Mouse (Mus musculus) B cell, adult 2 months (primary cell): ENCODE measurements around the gene Tmem129.
A peak's percentile ranks its signal among the peaks of the same experiment; 100 is the strongest.

Experiments
- DNase-seq, 2 experiments: peaks; one replicate each; pipeline ENCODE4 v3.0.0; 2022

The Tmem129 gene

GRCm38 (mm10) chr5:33635361-33635760, 22.9 kb downstream of the Tmem129 start:
- DNase-seq: no peak

- no peak for DNase-seq
Measured at GRCm38 (mm10) chr5:33632526-33632925, 25.7 kb downstream of the Tmem129 start.

GRCm38 (mm10) chr5:33630615-33631014, 27.6 kb downstream of the Tmem129 start:
- no peak for DNase-seq

GRCm38 (mm10) chr5:33630061-33630460, 28.2 kb downstream of the Tmem129 start:
- DNase-seq: no peak

- peak; percentile 100 for DNase-seq
Measured at GRCm38 (mm10) chr5:33629301-33629987, 28.8 kb downstream of the Tmem129 start, which contains the start of the genes Fam53a and Gm9903. Gene Fam53a, minus strand, starts transcription at chr5:33629635. Gene Gm9903, plus strand, starts transcription at chr5:33629925.

- peak in 1 of 2 experiments; percentile 71 for DNase-seq
Measured at GRCm38 (mm10) chr5:33628820-33629300, 29.4 kb downstream of the Tmem129 start.

GRCm38 (mm10) chr5:33627968-33628367, 30.2 kb downstream of the Tmem129 start:
- no peak for DNase-seq

- DNase-seq: no peak
Measured at GRCm38 (mm10) chr5:33623766-33624165, 34.5 kb downstream of the Tmem129 start.

GRCm38 (mm10) chr5:33622671-33623070, 35.5 kb downstream of the Tmem129 start:
- no peak for DNase-seq

GRCm38 (mm10) chr5:33614391-33614790, 43.8 kb downstream of the Tmem129 start:
- DNase-seq: no peak

- no peak for DNase-seq
Measured at GRCm38 (mm10) chr5:33611795-33612194, 46.4 kb downstream of the Tmem129 start.

GRCm38 (mm10) chr5:33609226-33609625, 49.0 kb downstream of the Tmem129 start:
- no peak for DNase-seq

GRCm38 (mm10) chr5:33607434-33607833, 50.8 kb downstream of the Tmem129 start:
- no peak for DNase-seq

- DNase-seq: no peak
Measured at GRCm38 (mm10) chr5:33606631-33607030, 51.6 kb downstream of the Tmem129 start.

GRCm38 (mm10) chr5:33605314-33605713, 52.9 kb downstream of the Tmem129 start:
- no peak for DNase-seq
